Mouse (Mus musculus) liver, embryonic 14.5 days (tissue): ENCODE results near the gene Padi6. TPM values are rescaled to one million over a fixed set of nuclear protein-coding genes. Genes with fewer than 3 reads are reported as not detected.

Experiments
- ATAC-seq: fragments of 200-750 bp; cut with Nextera tagmentation; 2 replicates; pipeline ENCODE4 v1.8.0; 2017; ENCODE audit warnings: moderate number of reproducible peaks, mild to moderate bottlenecking, moderate library complexity; ENCODE audit not compliant: insufficient read depth
- DNase-seq, 3 experiments: peaks; one replicate each; pipeline ENCODE4 v3.0.0-alpha.2; 2012 to 2013; ENCODE audit warnings: low read depth in 3 of 3, low spot score in 3 of 3
- H3K27ac ChIP-seq: fragments of 300-500 bp; sonication (generic); 2 replicates; pipeline ENCODE4 v1.5.1; 2014; ENCODE audit warnings: moderate library complexity, mild to moderate bottlenecking, control low read depth, inconsistent platforms
- H3K27me3 ChIP-seq: fragments of 300-500 bp; sonication (generic); 2 replicates; pipeline ENCODE4 v1.6.1; 2014; ENCODE audit warnings: mild to moderate bottlenecking, low read length, moderate library complexity; ENCODE audit not compliant: control insufficient read depth, insufficient read depth
- H3K36me3 ChIP-seq: fragments of 300-500 bp; sonication (generic); replicated peaks from 2 replicates; pipeline ENCODE4 v1.6.1; 2014; ENCODE audit warnings: low read depth; ENCODE audit not compliant: control insufficient read depth, insufficient read depth
- H3K4me1 ChIP-seq, 2 experiments: fragments of 200-500 bp in 1 of 2; fragments of 300-500 bp in 1 of 2; sonication (generic) in 1 of 2; replicated peaks; 2 replicates each; pipeline ENCODE4 v1.6.1; 2012 to 2014; ENCODE audit warnings: antibody characterized with exemption in 1 of 2, inconsistent platforms in 1 of 2, low read length in 1 of 2; ENCODE audit not compliant: control insufficient read depth in 2 of 2, insufficient read depth in 2 of 2
- H3K4me2 ChIP-seq: fragments of 300-500 bp; sonication (generic); 2 replicates; pipeline ENCODE4 v1.6.1; 2014; ENCODE audit warnings: low read depth, mild to moderate bottlenecking, control low read depth, moderate library complexity
- H3K4me3 ChIP-seq, 2 experiments: fragments of 200-500 bp in 1 of 2; fragments of 300-500 bp in 1 of 2; sonication (generic) in 1 of 2; 2 replicates each; pipeline ENCODE4 v1.5.1; 2012 to 2014; ENCODE audit warnings: low read depth in 2 of 2, low read length in 2 of 2, mild to moderate bottlenecking in 2 of 2, control low read depth in 1 of 2, inconsistent platforms in 1 of 2, moderate library complexity in 1 of 2; ENCODE audit not compliant: insufficient read depth in 1 of 2
- H3K9ac ChIP-seq: fragments of 300-500 bp; sonication (generic); replicated peaks from 2 replicates; pipeline ENCODE4 v1.6.1; 2014; ENCODE audit warnings: mild to moderate bottlenecking, control low read depth, moderate library complexity
- H3K9me3 ChIP-seq: fragments of 300-500 bp; sonication (generic); 2 replicates; pipeline ENCODE4 v1.6.1; 2016; ENCODE audit warnings: low read length, mixed read lengths; ENCODE audit not compliant: control insufficient read depth
- CTCF ChIP-seq: IDR thresholded peaks from 2 replicates; pipeline ENCODE4 v1.5.1; 2016; ENCODE audit warnings: antibody characterized with exemption, low read depth, control low read depth
- EP300 ChIP-seq: IDR thresholded peaks from 2 replicates; pipeline ENCODE4 v1.6.1; 2016; ENCODE audit warnings: antibody characterized with exemption, low read depth
- WGBS: fragments of 180-500 bp; shearing (Covaris S2); extraction: QIAGEN DNeasy Blood & Tissue Kit; methylation state at CpG from one replicate; pipeline ENCODE4 v1.1.7; 2014; ENCODE audit not compliant: insufficient replicate concordance; 5-methylcytosine and 5-hydroxymethylcytosine counted together
- polyA plus RNA-seq, 2 experiments: library from polyadenylated mRNA; depleted of rRNA in 1 of 2; stranded (reverse) in 1 of 2; unstranded in 1 of 2; fragments of >200 nt; fragmentation: Nextera tagmentation in 1 of 2; extraction: Ambion mirVana in 1 of 2; gene quantifications; 2 replicates each; pipeline versions ENCODE4 v1.2.1 to v1.2.3; 2012 to 2014

The Padi6 gene
- polyA plus RNA-seq, 2 experiments: not detected

DNA sequence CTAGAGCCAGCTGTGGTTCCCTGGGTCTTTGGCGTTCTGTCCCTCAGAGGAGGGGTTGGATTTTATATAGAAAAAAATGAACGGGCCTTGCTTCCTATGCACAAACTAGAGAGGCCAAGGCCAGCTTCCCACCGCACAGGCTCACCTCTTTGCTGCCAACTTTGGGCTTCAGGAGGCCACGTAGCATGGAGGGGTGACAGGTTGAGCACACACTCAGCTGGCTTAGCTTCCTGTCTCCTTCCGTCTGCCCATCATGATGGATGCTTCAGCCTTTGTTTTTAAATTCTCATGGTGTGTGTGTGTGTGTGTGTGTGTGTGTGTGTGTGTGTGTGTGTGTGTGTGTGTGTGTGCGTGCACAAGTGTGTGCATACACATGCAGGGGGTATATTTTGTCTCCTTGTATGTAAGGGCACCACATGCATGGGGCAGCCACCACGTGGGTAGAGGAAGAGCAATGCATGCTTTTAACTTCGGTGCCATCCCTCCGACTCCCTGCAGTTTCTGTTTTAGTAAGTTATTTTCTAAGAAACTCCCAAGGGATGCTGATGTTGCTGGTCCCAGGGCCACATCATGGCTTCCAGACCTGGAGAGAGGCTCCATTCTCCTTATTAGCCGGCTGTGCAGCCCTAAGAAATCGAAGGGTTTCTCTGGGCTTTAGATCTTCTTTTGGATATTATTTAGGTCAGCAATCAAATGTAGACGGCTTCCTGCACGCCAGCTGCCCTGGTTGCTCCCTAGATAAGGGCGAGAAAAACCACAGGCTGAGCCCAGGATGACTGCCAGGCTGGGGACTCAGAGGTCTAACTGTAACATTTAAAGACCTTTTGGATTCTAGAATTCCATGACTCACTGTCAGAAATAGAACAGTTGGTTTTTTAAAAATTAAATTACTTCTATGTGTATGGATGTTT, 46.5 kb downstream of the Padi6 start:
- 29% methylated on average over 14 of the region's 14 CpGs for WGBS
- H3K4me3 ChIP-seq: peak overlapping the region; percentile 40
- H3K4me2 ChIP-seq: peak overlapping the region; percentile 75
- peak overlapping the region; percentile 85 for H3K27ac ChIP-seq
- TF ChIP-seq EP300: peak; percentile 79
- TF ChIP-seq CTCF: no peak
- no peaks in the 10 kb centered on the region for H3K36me3 ChIP-seq
- ATAC-seq (peak; percentile 44; the same call in 1 of the 2 replicates), DNase-seq (peak in 1 of 3 experiments; percentile 64)
- H3K9ac ChIP-seq: peak overlapping the region; percentile 55
- H3K27me3 ChIP-seq: no peaks in the 10 kb centered on the region
- no peaks in the 10 kb centered on the region for H3K9me3 ChIP-seq
- peaks cover 56 to 58% of the 10 kb centered on the region in 2 experiments for H3K4me1 ChIP-seq

DNA sequence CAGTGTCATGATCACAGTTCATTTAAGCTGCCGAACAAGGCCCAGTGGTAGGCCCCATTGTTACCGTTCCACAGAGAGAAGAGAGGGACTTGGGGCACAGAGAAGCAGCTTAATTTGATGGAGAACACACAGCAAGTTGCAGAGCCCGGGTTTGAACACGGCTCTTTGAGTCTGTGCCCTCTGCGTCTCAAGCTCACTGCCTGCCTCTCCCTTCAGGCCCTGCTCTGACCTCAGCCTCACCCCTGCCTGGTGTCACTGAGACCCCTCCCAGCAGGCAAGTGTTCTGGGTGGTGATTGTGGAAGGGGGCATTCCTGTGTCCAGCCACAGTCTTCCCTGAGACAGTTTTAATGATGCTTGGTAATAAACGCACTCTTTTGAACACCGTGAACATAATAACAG, 47.3 kb downstream of the Padi6 start:
- no peaks in the 10 kb centered on the region for H3K27me3 ChIP-seq
- ATAC-seq: no peak
- no peak overlapping the region for H3K4me3 ChIP-seq
- WGBS: 80% methylated on average over 7 of the region's 7 CpGs
- H3K9ac ChIP-seq: no peak overlapping the region; the same call in 1 of the 2 replicates
- DNase-seq: no peak
- peaks cover 56 to 59% of the 10 kb centered on the region in 2 experiments for H3K4me1 ChIP-seq
- TF ChIP-seq CTCF (no peak), EP300 (no peak)
- H3K27ac ChIP-seq: peak overlapping the region; percentile 85
- no peak overlapping the region for H3K4me2 ChIP-seq
- no peaks in the 10 kb centered on the region for H3K36me3 ChIP-seq
- H3K9me3 ChIP-seq: no peaks in the 10 kb centered on the region

DNA sequence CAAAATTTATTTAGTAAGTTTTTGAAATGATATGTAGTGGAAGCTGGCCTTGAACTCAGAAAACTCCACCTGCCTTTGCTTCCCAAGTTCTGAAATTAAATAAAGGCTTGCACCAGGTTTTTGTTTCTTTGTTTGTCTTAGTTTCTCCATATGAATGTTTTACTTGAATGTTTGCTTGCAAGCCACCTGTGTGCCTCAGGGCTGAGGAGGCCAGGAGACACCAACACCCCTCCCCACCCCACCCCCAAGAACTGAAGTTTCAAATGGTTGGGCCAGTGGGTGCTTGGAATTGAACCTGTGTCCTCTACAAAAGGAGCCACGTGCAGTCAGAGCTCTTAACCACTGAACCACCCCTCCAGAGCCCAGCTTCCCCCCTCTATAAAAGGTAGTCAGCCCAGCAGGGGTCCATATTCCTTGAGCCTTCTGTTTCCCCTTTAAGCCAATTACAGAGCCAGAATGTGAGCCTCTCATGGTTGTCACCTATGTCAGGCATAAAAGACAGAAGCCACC, 47.8 kb downstream of the Padi6 start:
- DNase-seq (no peak), ATAC-seq (no peak)
- WGBS: 58% methylated on average over 1 of the region's 1 CpGs
- H3K4me3 ChIP-seq: no peak overlapping the region
- H3K36me3 ChIP-seq: no peaks in the 10 kb centered on the region
- no peak overlapping the region for H3K4me2 ChIP-seq
- no peak overlapping the region; the same call in 1 of the 2 replicates for H3K9ac ChIP-seq
- TF ChIP-seq EP300: no peak
- no peak for TF ChIP-seq CTCF
- no peaks in the 10 kb centered on the region for H3K9me3 ChIP-seq
- peak overlapping the region; percentile 35 for H3K27ac ChIP-seq
- peaks cover 56 to 61% of the 10 kb centered on the region in 2 experiments for H3K4me1 ChIP-seq
- no peaks in the 10 kb centered on the region for H3K27me3 ChIP-seq

DNA sequence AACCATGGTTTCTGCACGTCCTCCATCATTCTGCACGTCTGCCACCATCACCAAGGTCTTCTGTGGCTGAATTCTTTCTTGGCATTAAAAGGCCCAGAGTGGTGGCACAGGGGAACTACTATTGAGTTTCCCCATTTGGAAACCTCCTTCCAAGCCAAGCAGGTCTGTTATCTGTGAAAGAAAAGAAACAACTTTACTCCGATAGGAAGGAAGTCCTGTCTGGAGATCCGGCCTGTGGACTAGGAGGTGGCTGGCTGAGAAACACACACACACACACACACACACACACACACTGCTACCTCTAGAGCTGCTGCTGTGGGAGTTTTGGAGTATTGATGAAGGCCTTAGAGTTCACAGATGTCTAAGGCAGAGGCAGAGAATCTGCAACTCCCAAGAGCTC, 48.9 kb downstream of the Padi6 start:
- 23% methylated on average over 4 of the region's 4 CpGs for WGBS
- Histone ChIP-seq H3K36me3 (no peaks in the 10 kb centered on the region), H3K4me2 (no peak overlapping the region), H3K4me3 (no peak overlapping the region), H3K27me3 (no peaks in the 10 kb centered on the region), H3K4me1 (peaks cover 56 to 60% of the 10 kb centered on the region in 2 experiments), H3K9ac (no peak overlapping the region; the same call in 1 of the 2 replicates), H3K9me3 (no peaks in the 10 kb centered on the region), H3K27ac (no peak overlapping the region)
- no peak for DNase-seq
- ATAC-seq: no peak
- no peak for TF ChIP-seq EP300
- no peak for TF ChIP-seq CTCF

DNA sequence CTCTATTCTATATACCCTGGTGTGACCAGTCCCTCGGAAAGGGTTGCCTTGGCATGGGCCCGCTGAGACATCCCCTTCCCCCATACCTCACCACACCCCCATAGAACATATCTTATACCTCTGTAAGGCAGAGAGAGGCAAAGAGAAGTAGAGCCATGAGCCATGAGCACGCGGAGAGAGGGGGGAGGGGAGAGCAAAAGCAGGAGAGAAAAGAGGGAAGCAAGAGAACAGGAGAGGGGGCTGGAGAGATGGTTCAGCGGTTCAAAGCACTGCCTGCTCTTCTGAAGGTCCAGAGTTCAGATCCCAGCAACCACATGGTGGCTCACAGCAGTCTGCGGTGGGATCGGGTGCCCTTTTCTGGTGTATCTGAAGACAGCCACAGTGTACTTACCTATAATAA, 51.0 kb downstream of the Padi6 start:
- TF ChIP-seq CTCF (no peak), EP300 (no peak)
- Histone ChIP-seq H3K4me2 (no peak overlapping the region), H3K9me3 (no peaks in the 10 kb centered on the region), H3K9ac (no peak overlapping the region), H3K27ac (no peak overlapping the region; the same call in 1 of the 2 replicates), H3K27me3 (no peaks in the 10 kb centered on the region), H3K4me1 (peaks cover 59 to 62% of the 10 kb centered on the region in 2 experiments), H3K36me3 (no peaks in the 10 kb centered on the region), H3K4me3 (no peak overlapping the region)
- WGBS: 43% methylated on average over 7 of the region's 7 CpGs
- ATAC-seq (no peak), DNase-seq (no peak)
